Mouse (Mus musculus): Measurements from ENCODE around the gene Ppp1r26.

Ppp1r26 gene

GRCm38 (mm10) chr2:28446515-28447314 lies at the start of gene Ppp1r26:
Ppp1r26 (plus strand) TSS chr2:28446800.
- ATAC-seq (ENCODE audit: low TSS enrichment), result peak; percentile 35; the same call in 1 of the 2 replicates

GRCm38 (mm10) chr2:28396928-28397327 lies 49.7 kb upstream of the Ppp1r26 start:
- ATAC-seq (ENCODE audit: low TSS enrichment), result no peak

- ATAC-seq (ENCODE audit: low TSS enrichment), result no peak
These were observed 49.0 kb upstream of the Ppp1r26 start for GRCm38 (mm10) chr2:28397417-28398119.

- no peak for ATAC-seq (ENCODE audit: low TSS enrichment)
These were observed 45.0 kb upstream of the Ppp1r26 start for GRCm38 (mm10) chr2:28401647-28402046.

GRCm38 (mm10) chr2:28402128-28402527 lies 44.5 kb upstream of the Ppp1r26 start:
- no peak for ATAC-seq (ENCODE audit: low TSS enrichment)

GRCm38 (mm10) chr2:28407796-28408195 lies 38.8 kb upstream of the Ppp1r26 start:
- no peak for ATAC-seq (ENCODE audit: low TSS enrichment)

- ATAC-seq (ENCODE audit: low TSS enrichment), result peak; percentile 62; the same call in 1 of the 2 replicates
These were observed 37.5 kb upstream of the Ppp1r26 start for GRCm38 (mm10) chr2:28409144-28409543.

- no peak for ATAC-seq (ENCODE audit: low TSS enrichment)
These were observed 37.0 kb upstream of the Ppp1r26 start for GRCm38 (mm10) chr2:28409566-28409965.

GRCm38 (mm10) chr2:28412936-28413335 lies 33.7 kb upstream of the Ppp1r26 start:
- ATAC-seq (ENCODE audit: low TSS enrichment), result peak; percentile 66

GRCm38 (mm10) chr2:28414116-28414756 lies 32.4 kb upstream of the Ppp1r26 start:
- ATAC-seq (ENCODE audit: low TSS enrichment), result no peak

- ATAC-seq (ENCODE audit: low TSS enrichment), result no peak
These were observed 31.9 kb upstream of the Ppp1r26 start for GRCm38 (mm10) chr2:28414757-28415137.

- ATAC-seq (ENCODE audit: low TSS enrichment), result peak; percentile 54
These were observed 31.1 kb upstream of the Ppp1r26 start for GRCm38 (mm10) chr2:28415387-28416024.

- no peak for ATAC-seq (ENCODE audit: low TSS enrichment)
These were observed 30.1 kb upstream of the Ppp1r26 start for GRCm38 (mm10) chr2:28416511-28416910.

GRCm38 (mm10) chr2:28418034-28418433 lies 28.6 kb upstream of the Ppp1r26 start:
- peak; percentile 62; the same call in 1 of the 2 replicates for ATAC-seq (ENCODE audit: low TSS enrichment)

- ATAC-seq (ENCODE audit: low TSS enrichment), result peak; percentile 75
These were observed 26.7 kb upstream of the Ppp1r26 start for GRCm38 (mm10) chr2:28419898-28420297.

- no peak for ATAC-seq (ENCODE audit: low TSS enrichment)
These were observed 23.4 kb upstream of the Ppp1r26 start for GRCm38 (mm10) chr2:28423167-28423566.

- no peak for ATAC-seq (ENCODE audit: low TSS enrichment)
These were observed 19.4 kb upstream of the Ppp1r26 start for GRCm38 (mm10) chr2:28427226-28427625.

- ATAC-seq (ENCODE audit: low TSS enrichment), result no peak
These were observed 15.8 kb upstream of the Ppp1r26 start for GRCm38 (mm10) chr2:28430846-28431245.

GRCm38 (mm10) chr2:28432811-28433210 lies 13.8 kb upstream of the Ppp1r26 start:
- no peak for ATAC-seq (ENCODE audit: low TSS enrichment)

GRCm38 (mm10) chr2:28433512-28433911 lies 13.1 kb upstream of the Ppp1r26 start:
- ATAC-seq (ENCODE audit: low TSS enrichment), result no peak

- ATAC-seq (ENCODE audit: low TSS enrichment), result peak; percentile 72
These were observed 11.2 kb upstream of the Ppp1r26 start for GRCm38 (mm10) chr2:28435401-28435800.

- no peak for ATAC-seq (ENCODE audit: low TSS enrichment)
These were observed 5.8 kb upstream of the Ppp1r26 start for GRCm38 (mm10) chr2:28440842-28441241.

All from frontal cortex, adult (tissue).